Mouse (Mus musculus): ENCODE data around the gene Hivep3.

DNA sequence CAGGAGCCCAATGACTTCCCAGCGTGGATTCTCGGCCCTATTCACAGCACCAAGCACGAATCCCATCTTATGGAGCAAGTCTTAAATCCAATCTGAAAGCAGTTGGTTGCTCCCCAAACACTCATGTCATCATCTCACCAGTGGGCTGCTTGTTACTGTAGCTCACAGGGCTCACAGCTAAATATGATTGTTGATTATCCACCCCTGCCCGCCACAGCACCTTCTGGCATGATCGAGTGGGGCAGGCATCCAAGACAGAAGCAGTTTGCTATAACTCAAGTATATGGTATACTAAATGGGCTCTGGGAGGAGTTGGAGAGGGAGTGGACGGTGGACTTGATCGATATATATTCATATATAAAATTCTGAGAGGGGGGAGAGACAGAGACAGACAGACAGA lies 146.7 kb downstream of the Hivep3 start:
- TF ChIP-seq CTCF (IDR thresholded peaks at IDR 0.05) (no peak), EP300 (IDR thresholded peaks at IDR 0.05; ENCODE audit: insufficient read depth, low read depth, low read length) (no peak), POLR2A (IDR thresholded peaks at IDR 0.05; ENCODE audit: insufficient read depth, low read depth, low read length) (no peak)
